Mouse (Mus musculus) midbrain, embryonic 14.5 days (tissue): ENCODE data around the gene Wnk3. TPM values are rescaled to one million over a fixed set of nuclear protein-coding genes. Genes with fewer than 3 reads are reported as not detected.

Source experiments
- ATAC-seq: fragments of 200-750 bp; cut with Nextera tagmentation; 2 replicates; pipeline ENCODE4 v1.8.0; 2017; ENCODE audit warnings: moderate number of reproducible peaks, moderate library complexity; ENCODE audit not compliant: low FRiP score, low TSS enrichment
- DNase-seq: peaks from one replicate; pipeline ENCODE4 v3.0.0-alpha.2; 2015
- H3K27ac ChIP-seq: fragments of 300-500 bp; sonication (generic); replicated peaks from 2 replicates; pipeline ENCODE4 v1.5.1; 2014; ENCODE audit warnings: mild to moderate bottlenecking, low read depth, low read length, moderate library complexity
- H3K27me3 ChIP-seq: fragments of 300-500 bp; sonication (generic); 2 replicates; pipeline ENCODE4 v1.6.1; 2014; ENCODE audit warnings: low read length, control low read depth, mixed read lengths; ENCODE audit not compliant: control insufficient read depth, insufficient read depth
- H3K36me3 ChIP-seq: fragments of 300-500 bp; sonication (generic); 2 replicates; pipeline ENCODE4 v1.6.1; 2014; ENCODE audit warnings: low read length, control low read depth; ENCODE audit not compliant: control insufficient read depth, insufficient read depth
- H3K4me1 ChIP-seq: fragments of 300-500 bp; sonication (generic); 2 replicates; pipeline ENCODE4 v1.6.1; 2014; ENCODE audit warnings: mild to moderate bottlenecking, antibody characterized with exemption, low read length, control low read depth; ENCODE audit not compliant: control insufficient read depth, insufficient read depth
- H3K4me2 ChIP-seq: fragments of 300-500 bp; sonication (generic); 2 replicates; pipeline ENCODE4 v1.6.1; 2014; ENCODE audit warnings: mild to moderate bottlenecking, low read length, moderate library complexity
- H3K4me3 ChIP-seq: fragments of 300-500 bp; sonication (generic); replicated peaks from 2 replicates; pipeline ENCODE4 v1.5.1; 2014; ENCODE audit warnings: low read depth, low read length
- H3K9ac ChIP-seq: fragments of 300-500 bp; sonication (generic); replicated peaks from 2 replicates; pipeline ENCODE4 v1.6.1; 2014; ENCODE audit warnings: mild to moderate bottlenecking, low read length, moderate library complexity
- H3K9me3 ChIP-seq: fragments of 300-500 bp; sonication (generic); 2 replicates; pipeline ENCODE4 v1.6.1; 2016; ENCODE audit warnings: low read length, control low read depth, mixed read lengths; ENCODE audit not compliant: control insufficient read depth
- WGBS: fragments of 180-500 bp; shearing (Covaris S2); extraction: QIAGEN DNeasy Blood & Tissue Kit; methylation state at CpG from one replicate; pipeline ENCODE4 v1.1.7; 2014; 5-methylcytosine and 5-hydroxymethylcytosine counted together
- polyA plus RNA-seq: library from polyadenylated mRNA; unstranded; fragments of >200 nt; fragmentation: Nextera tagmentation; extraction: Ambion mirVana; gene quantifications from 2 replicates; pipeline ENCODE4 v1.2.1, GENCODE M21; 2014

Wnk3 gene
- polyA plus RNA-seq, 1 experiment from 2014 or later = 33.5 TPM

GRCm38 (mm10) chrX:151343761-151344500 lies 146.1 kb downstream of the Wnk3 start, which contains the start of gene Fam120c:
Fam120c (plus strand) TSS chrX:151344175.
- Histone ChIP-seq H3K9ac (peak within 1 kb of the TSS; percentile 59), H3K27me3 (no peaks in the 10 kb centered on the region), H3K27ac (peak within 1 kb of the TSS; percentile 91), H3K4me1 (peaks cover 9% of the 10 kb centered on the region; the same call in 1 of the 2 replicates), H3K36me3 (no peaks in the 10 kb centered on the region), H3K9me3 (no peaks in the 10 kb centered on the region), H3K4me3 (peak within 1 kb of the TSS; percentile 57), H3K4me2 (peak within 1 kb of the TSS; percentile 63)
- 19% methylated on average over 56 of the region's 56 CpGs for WGBS
- ATAC-seq (peak; percentile 92), DNase-seq (peak; percentile 92)

- no peaks in the 10 kb centered on the region for H3K27me3 ChIP-seq
- WGBS = 19% methylated on average over 33 of the region's 33 CpGs
- peak overlapping the region; percentile 57 for H3K4me3 ChIP-seq
- H3K4me2 ChIP-seq = peak overlapping the region; percentile 63
- peaks cover 9% of the 10 kb centered on the region; the same call in 1 of the 2 replicates for H3K4me1 ChIP-seq
- H3K27ac ChIP-seq = peak overlapping the region; percentile 91
- H3K9me3 ChIP-seq = no peaks in the 10 kb centered on the region
- H3K9ac ChIP-seq = peak overlapping the region; percentile 59
- ATAC-seq (peak; percentile 59), DNase-seq (peak; percentile 58)
- no peaks in the 10 kb centered on the region for H3K36me3 ChIP-seq
These were observed 146.7 kb downstream of the Wnk3 start for GRCm38 (mm10) chrX:151344501-151344984.

GRCm38 (mm10) chrX:151345333-151346125 lies 147.7 kb downstream of the Wnk3 start:
- Histone ChIP-seq H3K4me1 (peaks cover 9% of the 10 kb centered on the region; the same call in 1 of the 2 replicates), H3K27me3 (no peaks in the 10 kb centered on the region), H3K4me3 (peak overlapping the region; percentile 57), H3K9ac (peak overlapping the region; percentile 59; the same call in 1 of the 2 replicates), H3K9me3 (no peaks in the 10 kb centered on the region), H3K36me3 (no peaks in the 10 kb centered on the region), H3K27ac (no peak overlapping the region), H3K4me2 (peak overlapping the region; percentile 63)
- 30% methylated on average over 11 of the region's 11 CpGs for WGBS
- ATAC-seq = no peak
- peak; percentile 22 for DNase-seq

GRCm38 (mm10) chrX:151347278-151347677 lies 149.4 kb downstream of the Wnk3 start:
- DNase-seq = no peak
- Histone ChIP-seq H3K27ac (no peak overlapping the region), H3K4me2 (no peak overlapping the region), H3K4me3 (no peak overlapping the region), H3K27me3 (no peaks in the 10 kb centered on the region), H3K36me3 (no peaks in the 10 kb centered on the region), H3K9me3 (no peaks in the 10 kb centered on the region), H3K4me1 (peaks cover 9% of the 10 kb centered on the region; the same call in 1 of the 2 replicates), H3K9ac (no peak overlapping the region)
- no peak for ATAC-seq

GRCm38 (mm10) chrX:151349322-151349721 lies 151.4 kb downstream of the Wnk3 start:
- Histone ChIP-seq H3K27me3 (no peaks in the 10 kb centered on the region), H3K4me2 (no peak overlapping the region), H3K4me1 (peaks cover 9% of the 10 kb centered on the region; the same call in 1 of the 2 replicates), H3K36me3 (no peaks in the 10 kb centered on the region), H3K4me3 (no peak overlapping the region), H3K27ac (no peak overlapping the region), H3K9me3 (no peaks in the 10 kb centered on the region), H3K9ac (no peak overlapping the region)
- WGBS = 94% methylated on average over 5 of the region's 5 CpGs
- no peak for ATAC-seq
- DNase-seq = no peak

Other genes with a start within 250 kb of the Wnk3 start
- gene Gnl3l, start 180.8 kb upstream of the Wnk3 start, polyA plus RNA-seq = 73.3 and 85.3 TPM in 2 replicates
- 15.7 and 18.4 TPM in 2 replicates for gene Fgd1, start 151.9 kb upstream of the Wnk3 start, polyA plus RNA-seq
- 35.5 and 38.9 TPM in 2 replicates for gene Tsr2, start 101.5 kb upstream of the Wnk3 start, polyA plus RNA-seq
- 7.3 and 8.8 TPM in 2 replicates for gene Fam120c, start 146.1 kb downstream of the Wnk3 start, polyA plus RNA-seq